Mouse (Mus musculus) adrenal gland, adult (tissue): Measurements from ENCODE around the gene Cytl1.

ENCODE experiments used
- DNase-seq, 2 experiments: peaks; one replicate each; pipeline ENCODE4 v3.0.0; 2022 to 2023; ENCODE audit warnings: low spot score in 1 of 2; ENCODE audit not compliant: inconsistent age in 2 of 2

Cytl1 gene

GRCm38 (mm10) chr5:37735224-37735623, at the start of gene Cytl1:
Gene Cytl1, plus strand, starts transcription at chr5:37735519.
- DNase-seq, result no peak

GRCm38 (mm10) chr5:37692759-37693158, 42.6 kb upstream of the Cytl1 start:
- no peak for DNase-seq

- DNase-seq, result no peak
These were observed 39.5 kb upstream of the Cytl1 start for GRCm38 (mm10) chr5:37695773-37696172.

- no peak for DNase-seq
These were observed 38.0 kb upstream of the Cytl1 start for GRCm38 (mm10) chr5:37697286-37697685.

GRCm38 (mm10) chr5:37699757-37700156, 35.6 kb upstream of the Cytl1 start:
- DNase-seq, result no peak

GRCm38 (mm10) chr5:37704962-37705361, 30.4 kb upstream of the Cytl1 start:
- no peak for DNase-seq

GRCm38 (mm10) chr5:37708124-37708523, 27.2 kb upstream of the Cytl1 start:
- no peak for DNase-seq

- DNase-seq, result no peak
These were observed 25.9 kb upstream of the Cytl1 start for GRCm38 (mm10) chr5:37709257-37709904.

- peak in 1 of 2 experiments; percentile 26 for DNase-seq
These were observed 18.6 kb upstream of the Cytl1 start, which contains the start of gene Stk32b for GRCm38 (mm10) chr5:37716505-37717372. Gene Stk32b, minus strand, starts transcription at chr5:37717171.

- DNase-seq, result peak; percentile 39 to 67
These were observed 17.8 kb upstream of the Cytl1 start for GRCm38 (mm10) chr5:37717384-37717963.

- DNase-seq, result no peak
These were observed 14.6 kb upstream of the Cytl1 start for GRCm38 (mm10) chr5:37720670-37721069.

GRCm38 (mm10) chr5:37725220-37725886, 10.0 kb upstream of the Cytl1 start:
- DNase-seq, result no peak

- no peak for DNase-seq
These were observed 4.5 kb upstream of the Cytl1 start for GRCm38 (mm10) chr5:37730781-37731180.

GRCm38 (mm10) chr5:37736213-37736612, 894 bp downstream of the Cytl1 start:
- DNase-seq, result no peak

- DNase-seq, result no peak
These were observed 8.8 kb downstream of the Cytl1 start for GRCm38 (mm10) chr5:37743889-37744707.

- DNase-seq, result peak; percentile 81 to 91
These were observed 17.0 kb downstream of the Cytl1 start for GRCm38 (mm10) chr5:37752027-37752967.

- peak; percentile 93 to 96 for DNase-seq
These were observed 18.0 kb downstream of the Cytl1 start for GRCm38 (mm10) chr5:37753366-37753765.

- DNase-seq, result no peak
These were observed 26.7 kb downstream of the Cytl1 start for GRCm38 (mm10) chr5:37762046-37762445.

- DNase-seq, result no peak
These were observed 30.5 kb downstream of the Cytl1 start for GRCm38 (mm10) chr5:37765851-37766250.
